Mouse (Mus musculus): ENCODE measurements at regions not wholly inside any gene's neighbourhood (a gene's known extent, or its start where the extent isn't known, plus 50 kb on each side); places are given as distances from the start of the nearest gene placed in this dataset.

GRCm38 (mm10) chr11:84637268-84637667 lies 111.9 kb upstream of the Lhx1 start:
- no peak for DNase-seq

- no peak for DNase-seq
Measured at GRCm38 (mm10) chr11:84634990-84635389, 109.7 kb upstream of the Lhx1 start.

GRCm38 (mm10) chr11:84633300-84633699 lies 108.0 kb upstream of the Lhx1 start:
- DNase-seq: no peak

- peak; percentile 66 to 70 for DNase-seq
Measured at GRCm38 (mm10) chr11:84628111-84628510, 102.8 kb upstream of the Lhx1 start.

- peak; percentile 49 to 50 for DNase-seq
Measured at GRCm38 (mm10) chr11:84627685-84628084, 102.3 kb upstream of the Lhx1 start.

DNA sequence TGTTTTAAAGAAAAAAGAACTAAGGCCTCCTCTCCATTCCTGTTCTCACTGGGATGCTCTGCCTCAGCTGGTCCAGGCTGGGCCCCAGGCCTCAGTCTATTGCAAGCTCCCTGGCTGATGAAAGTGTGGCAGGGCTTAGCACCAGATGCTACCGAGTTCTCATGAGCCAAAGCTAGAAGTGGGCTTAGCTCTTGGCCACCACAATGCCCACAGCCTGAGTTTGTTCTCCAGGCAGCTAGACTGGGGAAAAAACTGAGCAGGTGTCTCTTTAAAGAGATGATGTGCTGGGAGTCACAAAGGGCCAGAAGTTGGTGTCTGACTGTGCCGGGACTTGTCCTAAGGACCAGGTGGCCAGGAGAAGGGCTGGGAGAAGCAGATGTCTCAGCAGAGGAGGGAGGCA lies 101.9 kb upstream of the Lhx1 start:
- no peak for DNase-seq

DNA sequence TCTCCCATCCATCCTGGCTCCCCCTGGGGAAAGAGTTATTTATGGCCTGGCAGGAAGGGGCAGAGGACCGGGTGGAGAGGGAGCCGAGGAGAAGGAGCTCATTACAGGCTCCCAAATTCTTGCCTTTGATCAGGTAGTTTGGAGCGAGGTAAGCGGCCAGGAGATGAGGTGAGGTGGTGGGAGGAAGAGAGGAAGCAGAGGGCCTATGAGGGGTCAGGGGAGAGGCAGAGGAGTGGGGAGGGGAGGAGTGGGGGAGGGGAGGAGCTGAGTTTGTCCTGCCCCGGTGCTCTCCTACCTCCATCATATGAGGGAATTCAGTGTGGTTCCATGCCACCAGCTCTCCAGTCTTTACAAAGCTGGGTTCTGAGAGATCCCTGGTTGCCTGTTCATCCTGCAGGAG lies 98.8 kb upstream of the Lhx1 start:
- DNase-seq: no peak

- DNase-seq: no peak
Measured at GRCm38 (mm10) chr11:84619713-84620112, 94.4 kb upstream of the Lhx1 start.

DNA sequence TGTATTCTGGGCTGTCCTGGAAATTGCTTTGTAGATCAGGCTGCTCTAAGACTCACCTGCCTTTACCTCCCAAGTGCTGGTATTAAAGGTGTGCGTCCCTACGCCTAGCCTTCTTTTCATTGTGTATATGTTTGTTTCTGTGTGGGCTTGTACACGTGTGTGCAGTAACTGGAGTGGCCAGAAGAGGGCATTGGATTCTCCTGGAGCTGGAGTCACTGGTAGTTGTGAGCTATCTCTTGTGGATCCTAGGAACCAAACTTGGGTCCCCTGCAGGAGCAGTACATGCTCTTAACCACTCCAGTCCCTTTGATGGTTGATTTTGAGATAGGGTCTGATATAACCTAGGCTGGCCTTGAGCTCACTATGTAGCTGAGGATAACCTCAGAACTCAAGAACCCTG lies 93.2 kb upstream of the Lhx1 start:
- no peak for DNase-seq

- no peak for DNase-seq
Measured at GRCm38 (mm10) chr11:84612982-84613720, 87.8 kb upstream of the Lhx1 start.

- peak; percentile 26 to 35 for DNase-seq
Measured at GRCm38 (mm10) chr11:84611625-84611879, 86.2 kb upstream of the Lhx1 start.

DNA sequence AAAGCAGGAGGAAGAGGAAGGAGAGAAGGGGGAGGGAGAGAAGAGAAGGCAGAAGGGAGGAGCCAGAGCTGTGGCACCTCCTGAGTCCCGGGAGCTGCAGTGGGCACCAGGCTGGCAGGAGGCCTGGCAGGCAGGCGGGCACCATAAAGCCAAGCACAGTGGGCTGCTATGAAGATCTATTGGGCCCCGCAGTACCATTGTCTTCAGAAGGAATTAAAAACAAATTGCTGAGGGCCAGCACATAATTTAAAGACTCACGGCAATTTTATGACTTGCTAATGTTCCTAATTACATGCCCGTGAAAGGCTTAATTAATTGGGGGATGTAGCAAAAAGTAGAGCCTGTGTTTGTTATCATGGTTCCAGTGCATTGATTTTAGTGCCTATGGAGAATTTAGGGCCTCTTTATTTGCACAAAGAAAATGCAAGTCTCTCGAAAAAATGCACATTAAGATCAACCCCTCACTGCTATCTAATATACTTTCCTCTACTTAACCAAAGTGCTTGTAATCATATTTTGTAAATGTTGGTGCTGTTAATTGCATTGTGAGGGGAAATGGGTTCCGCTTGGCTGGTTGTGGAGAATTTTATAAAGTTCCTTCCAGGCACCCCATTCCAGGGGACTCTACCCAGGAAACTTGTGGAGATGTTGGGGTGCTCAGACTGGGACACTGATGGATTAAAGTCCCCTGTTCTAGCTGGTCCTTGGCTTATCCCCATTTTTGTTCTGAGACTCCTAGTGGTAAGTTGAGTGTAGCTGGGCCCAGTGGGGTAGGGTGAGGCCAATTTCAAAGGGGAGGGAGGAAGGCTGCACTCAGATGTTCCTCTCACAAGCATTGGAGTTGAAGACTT lies 85.7 kb upstream of the Lhx1 start:
- DNase-seq: no peak

GRCm38 (mm10) chr11:84604781-84605180 lies 79.4 kb upstream of the Lhx1 start:
- DNase-seq: no peak

GRCm38 (mm10) chr11:84599267-84599841 lies 74.0 kb upstream of the Lhx1 start:
- DNase-seq: no peak

GRCm38 (mm10) chr11:84597572-84598295 lies 72.4 kb upstream of the Lhx1 start:
- peak in 1 of 2 experiments; percentile 11 for DNase-seq

GRCm38 (mm10) chr11:84592715-84593339 lies 67.5 kb upstream of the Lhx1 start:
- DNase-seq: no peak

DNA sequence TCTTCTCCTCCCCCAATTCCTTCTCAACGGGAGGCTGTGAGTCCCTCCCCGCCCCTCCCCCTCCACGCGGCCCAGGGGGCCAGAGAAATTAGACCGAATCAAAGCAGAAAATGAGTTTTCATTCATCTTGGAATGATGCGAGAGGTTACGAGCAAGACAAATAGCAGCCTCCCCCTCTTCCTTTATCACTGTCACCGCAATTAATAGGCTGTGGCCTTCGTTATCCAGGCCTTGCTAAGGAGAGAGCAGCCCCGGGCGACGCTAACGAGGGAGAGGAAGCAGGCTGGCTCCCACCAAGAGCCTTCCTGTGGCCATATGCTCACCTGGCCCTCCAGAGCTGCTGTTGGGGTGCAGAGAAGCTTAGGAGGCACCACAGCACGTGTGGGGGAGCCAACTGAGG lies 61.8 kb upstream of the Lhx1 start:
- no peak for DNase-seq

DNA sequence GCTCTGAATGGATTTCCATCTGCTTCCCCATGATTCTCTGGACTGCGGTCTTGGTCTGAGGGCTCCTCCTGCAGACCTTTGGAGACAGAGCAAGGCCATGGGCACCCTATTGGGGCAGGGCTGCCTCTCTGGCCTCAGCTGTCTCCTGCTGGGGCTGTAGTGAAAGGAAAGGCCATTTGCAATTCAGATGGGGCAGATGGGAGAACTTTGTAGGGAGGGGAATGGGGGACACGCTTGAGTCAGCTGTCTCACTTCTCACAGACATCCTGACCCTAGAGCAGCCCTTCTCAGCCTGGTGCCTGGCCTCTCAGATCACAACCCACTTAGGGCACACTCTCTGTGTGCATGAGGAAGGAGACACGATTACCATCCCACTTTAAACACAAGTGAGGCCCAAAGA lies 60.3 kb upstream of the Lhx1 start:
- no peak for DNase-seq

- no peak for DNase-seq
Measured at GRCm38 (mm10) chr11:84578805-84579541, 53.6 kb upstream of the Lhx1 start.
